Mouse (Mus musculus): ENCODE measurements around the gene Chrd.

GRCm38 (mm10) chr16:20791803-20792202 is 58.9 kb downstream of the Chrd start:
- TF ChIP-seq POLR2A (IDR thresholded peaks at IDR 0.05; ENCODE audit: insufficient read depth, low read length) = no peak
- no peak for TF ChIP-seq CTCF (IDR thresholded peaks at IDR 0.05; ENCODE audit: low read depth, low read length)

Data from ES-Bruce4 (cell line).